Mouse (Mus musculus) MEL (cell line): ENCODE data around the gene Slc18a2. TPM values are rescaled to one million over a fixed set of nuclear protein-coding genes. Genes with fewer than 3 reads are reported as not detected.

Experiments used
- DNase-seq: peaks from one replicate; pipeline ENCODE4 v3.0.0; 2011; ENCODE audit warnings: low read depth, low spot score
- H3K27ac ChIP-seq: 2 replicates; pipeline ENCODE4 v1.5.1; 2012; ENCODE audit warnings: low read depth, mild to moderate bottlenecking, control low read depth, low read length, moderate library complexity; ENCODE audit not compliant: control insufficient read depth
- H3K27me3 ChIP-seq, 2 experiments: fragments of 150-350 bp in 1 of 2; sonication (generic) in 1 of 2; 2 replicates each; pipeline ENCODE4 v1.6.1; 2012; ENCODE audit warnings: low read length in 2 of 2, mild to moderate bottlenecking in 2 of 2, improper control_type of control experiment in 1 of 2, moderate library complexity in 1 of 2; ENCODE audit not compliant: insufficient read depth in 2 of 2, control insufficient read depth in 1 of 2
- H3K36me3 ChIP-seq, 2 experiments: 2 replicates each; pipeline ENCODE4 v1.6.1; 2012 to 2014; ENCODE audit warnings: low read length in 2 of 2, improper control_type of control experiment in 1 of 2, inconsistent platforms in 1 of 2, mild to moderate bottlenecking in 1 of 2; ENCODE audit not compliant: insufficient read depth in 2 of 2, control insufficient read depth in 1 of 2
- H3K4me1 ChIP-seq, 2 experiments: fragments of 150-350 bp in 1 of 2; sonication (generic) in 1 of 2; 2 replicates each; pipeline ENCODE4 v1.6.1; 2012; ENCODE audit warnings: low read length in 2 of 2, improper control_type of control experiment in 1 of 2, mild to moderate bottlenecking in 1 of 2; ENCODE audit not compliant: insufficient read depth in 2 of 2, control insufficient read depth in 1 of 2
- H3K4me3 ChIP-seq, 2 experiments: fragments of 150-350 bp in 1 of 2; sonication (generic) in 1 of 2; 2 replicates each; pipeline ENCODE4 v1.5.1; 2012; ENCODE audit warnings: low read depth in 2 of 2, low read length in 2 of 2, mild to moderate bottlenecking in 2 of 2, moderate library complexity in 2 of 2, control low read depth in 1 of 2, improper control_type of control experiment in 1 of 2; ENCODE audit not compliant: control insufficient read depth in 1 of 2, insufficient read depth in 1 of 2
- H3K79me2 ChIP-seq: 2 replicates; pipeline ENCODE4 v1.6.1; 2012; ENCODE audit warnings: mild to moderate bottlenecking, low read length, moderate library complexity; ENCODE audit not compliant: control insufficient read depth, poor library complexity, insufficient read depth
- H3K9ac ChIP-seq: 2 replicates; pipeline ENCODE4 v1.6.1; 2012; ENCODE audit warnings: low read depth, mild to moderate bottlenecking, control low read depth, low read length, moderate library complexity; ENCODE audit not compliant: control insufficient read depth, poor library complexity, severe bottlenecking
- H3K9me3 ChIP-seq: fragments of 150-350 bp; sonication (generic); replicated peaks from 2 replicates; pipeline ENCODE4 v1.6.1; 2012; ENCODE audit warnings: mild to moderate bottlenecking, low read length, improper control_type of control experiment, moderate library complexity; ENCODE audit not compliant: insufficient read depth
- NRF1 ChIP-seq: IDR thresholded peaks from 2 replicates; pipeline ENCODE4 v1.6.1; 2014; ENCODE audit warnings: low read depth, mild to moderate bottlenecking, inconsistent platforms, low read length, improper control_type of control experiment, moderate library complexity; ENCODE audit not compliant: poor library complexity, insufficient read depth, severe bottlenecking
- POLR2AphosphoS5 ChIP-seq: IDR thresholded peaks from 2 replicates; pipeline ENCODE4 v1.6.1; 2012; ENCODE audit warnings: low read depth, borderline replicate concordance, mild to moderate bottlenecking, inconsistent platforms, low read length, moderate library complexity, mixed read lengths
- UBTF ChIP-seq: IDR thresholded peaks from 2 replicates; pipeline ENCODE4 v1.6.1; 2012; ENCODE audit warnings: low read depth, mild to moderate bottlenecking, inconsistent platforms, low read length, improper control_type of control experiment, moderate library complexity, borderline replicate concordance; ENCODE audit not compliant: insufficient read depth
- polyA plus RNA-seq, 2 experiments: library from polyadenylated mRNA; stranded (reverse) in 1 of 2; unstranded in 1 of 2; fragments of >175 nt in 1 of 2; fragments of >200 nt in 1 of 2; gene quantifications; 2 replicates each; pipeline versions ENCODE4 v1.2.1 to v1.2.4; 2012; ENCODE audit warnings: low replicate concordance in 2 of 2, low read depth in 1 of 2; ENCODE audit not compliant: insufficient read length in 2 of 2, insufficient read depth in 1 of 2, missing spikeins in 1 of 2
- total RNA-seq: library from RNA; depleted of rRNA; stranded (reverse); fragments of 300-350 nt; gene quantifications from 2 replicates; pipeline ENCODE4 v1.2.3, GENCODE M21; 2012; rRNA removed

Gene Slc18a2
- total and polyA plus RNA-seq, 3 experiments, result 1.5 to 4.2 TPM; not detected in 1

GRCm38 (mm10) chr19:59345081-59345657, 84.5 kb downstream of the Slc18a2 start:
- TF ChIP-seq NRF1 (no peak), POLR2AphosphoS5 (0 out of 2 replicates have a peak, but pooled peaks have one; percentile 0), UBTF (0 out of 2 replicates have a peak, but pooled peaks have one; percentile 44)
- peak; percentile 83 for DNase-seq
- Histone ChIP-seq H3K9ac (peak overlapping the region; percentile 79), H3K27me3 (no peaks in the 10 kb centered on the region), H3K79me2 (peaks cover 81% of the 10 kb centered on the region), H3K4me3 (peak overlapping the region; percentile 82 to 86), H3K4me1 (peaks cover 23 to 30% of the 10 kb centered on the region in 2 experiments), H3K9me3 (no peaks in the 10 kb centered on the region), H3K27ac (peak overlapping the region; percentile 80), H3K36me3 (peaks cover 16 to 41% of the 10 kb centered on the region in 2 experiments)

Other genes starting within 250 kb of the Slc18a2 start
- 0.10 TPM in 1 of 2 replicates, not detected in the other for gene Shtn1, start 184.8 kb upstream of the Slc18a2 start, total RNA-seq
- under 1 TPM in 1 of 2 experiments, not detected in 1; 0.17 TPM for gene Shtn1, start 184.8 kb upstream of the Slc18a2 start, polyA plus RNA-seq
- not detected in 2 replicates for gene Vax1, start 90.8 kb upstream of the Slc18a2 start, total RNA-seq
- not detected for gene Vax1, start 90.8 kb upstream of the Slc18a2 start, polyA plus RNA-seq
- gene Kcnk18, start 41.7 kb upstream of the Slc18a2 start, total RNA-seq, result not detected in 2 replicates
- not detected for gene Kcnk18, start 41.7 kb upstream of the Slc18a2 start, polyA plus RNA-seq
- gene Rps12-ps3, start 61.4 kb downstream of the Slc18a2 start, total RNA-seq, result 348 and 662 TPM in 2 replicates
- 1,000 to 10,000 TPM in 1 of 2 experiments, not detected in 1; 4,283 TPM for gene Rps12-ps3, start 61.4 kb downstream of the Slc18a2 start, polyA plus RNA-seq
- 49.8 and 52.1 TPM in 2 replicates for gene Pdzd8, start 84.9 kb downstream of the Slc18a2 start, total RNA-seq
- 100 to 1,000 TPM in 1 of 2 experiments, 10 to 100 TPM in 1; 46.4 to 137 TPM for gene Pdzd8, start 84.9 kb downstream of the Slc18a2 start, polyA plus RNA-seq
- 0.07 and 0.08 TPM in 2 replicates for gene Emx2, start 197.5 kb downstream of the Slc18a2 start, total RNA-seq
- not detected for gene Emx2, start 197.5 kb downstream of the Slc18a2 start, polyA plus RNA-seq